In genomic region chrX:163879461-163879860, GRCm38 (mm10) we compare ENCODE assay signal across 8 mouse cellular contexts. TPM values are rescaled to one million over a fixed set of nuclear protein-coding genes. Genes with fewer than 3 reads are reported as not detected.
DNase-seq lines count a peak whose midpoint lies in the region; ATAC-seq and TF ChIP-seq lines count a peak whose summit lies in the region.

No protein-coding gene starts in this region.

- H3K4me3 ChIP-seq in thymus, adult 2 months (ENCODE audit: control insufficient read depth, insufficient read depth, low read length), result no peak overlapping the region
- H3K4me3 ChIP-seq in stomach, embryonic 15.5 days (replicated peaks), result no peak overlapping the region

- H3K4me1 ChIP-seq in thymus, adult 2 months (replicated peaks; ENCODE audit: control insufficient read depth, insufficient read depth, low read length), result peaks cover 8% of the 10 kb centered on the region
- H3K4me1 ChIP-seq in stomach, embryonic 15.5 days, result no peaks in the 10 kb centered on the region

- H3K9me3 ChIP-seq in stomach, embryonic 15.5 days, result no peaks in the 10 kb centered on the region

- 6% methylated on average over 5 of the region's 5 CpGs for WGBS in thymus, adult 2 months
- WGBS in stomach, embryonic 15.5 days, result 52% methylated on average over 5 of the region's 5 CpGs

- H3K4me2 ChIP-seq in stomach, embryonic 15.5 days, result no peak overlapping the region

- ATAC-seq in stomach, embryonic 15.5 days (ENCODE audit: insufficient read depth, low FRiP score, low read depth), result no peak

- H3K27ac ChIP-seq in thymus, adult 2 months (ENCODE audit: control insufficient read depth, insufficient read depth, low read length), result peak overlapping the region; percentile 46; the same call in 1 of the 2 replicates
- peak overlapping the region; percentile 51 for H3K27ac ChIP-seq in stomach, embryonic 15.5 days

- H3K27me3 ChIP-seq in thymus, adult 2 months (ENCODE audit: control insufficient read depth, insufficient read depth, low read length), result no peaks in the 10 kb centered on the region
- no peaks in the 10 kb centered on the region for H3K27me3 ChIP-seq in stomach, embryonic 15.5 days (replicated peaks)

- no peaks in the 10 kb centered on the region for H3K36me3 ChIP-seq in thymus, adult 2 months (ENCODE audit: control insufficient read depth, insufficient read depth, low read length)
- no peaks in the 10 kb centered on the region for H3K36me3 ChIP-seq in stomach, embryonic 15.5 days

- TF ChIP-seq POLR2A in thymus, adult 2 months (IDR thresholded peaks at IDR 0.05; ENCODE audit: control insufficient read depth, extremely low read depth, insufficient read depth, low read length, poor library complexity), result no peak

- DNase-seq in adrenal gland, adult (ENCODE audit: inconsistent age in 2 of 2, low spot score in 1 of 2), result peak; percentile 27 to 60
- DNase-seq in adrenal gland, postnatal 4 days (ENCODE audit: low spot score in 2 of 2), result no peak
- DNase-seq in thymus, adult 2 months, result peak; percentile 1
- DNase-seq in thymus, postnatal 4 days, result no peak
- DNase-seq in heart, adult 9 months (ENCODE audit: low spot score in 2 of 2), result peak; percentile 12 to 25
- DNase-seq in frontal cortex, postnatal 10 days (ENCODE audit: low spot score in 2 of 2), result no peak
- no peak for DNase-seq in right cerebral cortex, postnatal 25 days

- TF ChIP-seq CTCF in thymus, adult 2 months (IDR thresholded peaks at IDR 0.05; ENCODE audit: borderline replicate concordance, control insufficient read depth, extremely low read depth, insufficient read depth, low read length, poor library complexity), result no peak

- no peak overlapping the region for H3K9ac ChIP-seq in stomach, embryonic 15.5 days

RNA-seq across cellular contexts. Expression of gene Ap1s2, which starts 29.4 kb away (rescaled TPM):
- 10 to 100 TPM; 21.6 to 23.5 TPM for total RNA-seq in adrenal gland, postnatal 4 days (2021)
- 3.2 and 3.5 TPM in 2 replicates for polyA plus RNA-seq in thymus, adult 2 months (2012; rRNA removed)
- 22.5 and 23.5 TPM in 2 replicates for polyA plus RNA-seq in stomach, embryonic 15.5 days (2015; fragmentation: Nextera tagmentation; extraction: Ambion mirVana)

Comparison
In these comparisons a context has a peak if more than half of its experiments do, and no peak if none do; other contexts are left out.
1. DNase-seq: peak in adrenal gland, adult (2 of 2), thymus, adult 2 months (single experiment) and heart, adult 9 months (2 of 2); none in adrenal gland, postnatal 4 days (0 of 2), thymus, postnatal 4 days (single experiment), frontal cortex, postnatal 10 days (0 of 2) and right cerebral cortex, postnatal 25 days (single experiment).